Mouse (Mus musculus): ENCODE measurements around the gene Hcrt. TPM values are rescaled to one million over a fixed set of nuclear protein-coding genes. Genes with fewer than 3 reads are reported as not detected.

The Hcrt gene
- polyA plus RNA-seq, 1 experiment from 2014 or later = not detected

GRCm38 (mm10) chr11:100767871-100768270 is 5.1 kb upstream of the Hcrt start:
- Histone ChIP-seq H3K9ac (replicated peaks) (no peak overlapping the region), H3K4me1 (replicated peaks) (peaks cover 7% of the 10 kb centered on the region), H3K36me3 (no peaks in the 10 kb centered on the region), H3K9me3 (no peaks in the 10 kb centered on the region), H3K4me2 (no peak overlapping the region), H3K27ac (no peak overlapping the region), H3K27me3 (peaks cover 7% of the 10 kb centered on the region), H3K4me3 (replicated peaks) (no peak overlapping the region)
- ATAC-seq (ENCODE audit: insufficient number of reproducible peaks, insufficient read depth, low FRiP score, low TSS enrichment, low read depth) = no peak
- WGBS = 85% methylated on average over 5 of the region's 5 CpGs

- Histone ChIP-seq H3K27me3 (peaks cover 18% of the 10 kb centered on the region), H3K9ac (replicated peaks) (no peak overlapping the region), H3K4me3 (replicated peaks) (no peak overlapping the region), H3K27ac (no peak overlapping the region), H3K4me1 (replicated peaks) (peaks cover 10% of the 10 kb centered on the region), H3K9me3 (no peaks in the 10 kb centered on the region), H3K4me2 (no peak overlapping the region), H3K36me3 (no peaks in the 10 kb centered on the region)
- 80% methylated on average over 9 of the region's 9 CpGs for WGBS
- no peak for ATAC-seq (ENCODE audit: insufficient number of reproducible peaks, insufficient read depth, low FRiP score, low TSS enrichment, low read depth)
Measured at GRCm38 (mm10) chr11:100766726-100767125, 4.0 kb upstream of the Hcrt start.

DNA sequence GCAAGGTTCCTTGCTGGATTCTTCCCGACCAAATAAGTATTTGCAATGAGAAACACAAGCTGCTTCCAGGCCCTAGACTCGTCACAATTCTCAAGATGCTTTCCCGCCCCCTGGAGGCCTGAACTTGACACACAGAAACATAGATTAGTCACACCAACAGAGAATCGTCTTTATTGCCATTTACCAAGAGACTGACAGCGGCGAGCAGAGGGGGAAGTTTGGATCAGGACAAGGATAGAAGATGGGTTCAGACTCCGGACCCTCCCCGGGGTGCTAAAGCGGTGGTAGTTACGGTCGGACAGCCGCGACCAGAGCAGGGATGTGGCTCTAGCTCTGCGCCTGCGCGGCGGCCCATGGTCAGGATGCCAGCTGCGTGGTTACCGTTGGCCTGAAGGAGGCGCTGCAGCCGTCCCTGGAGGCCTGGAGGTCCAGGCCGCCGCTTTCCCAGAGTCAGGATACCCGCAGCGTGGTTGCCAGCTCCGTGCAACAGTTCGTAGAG is 1.1 kb downstream of the Hcrt start:
- under 1% methylated on average over 27 of the region's 27 CpGs for WGBS
- H3K27ac ChIP-seq = no peak overlapping the region

DNA sequence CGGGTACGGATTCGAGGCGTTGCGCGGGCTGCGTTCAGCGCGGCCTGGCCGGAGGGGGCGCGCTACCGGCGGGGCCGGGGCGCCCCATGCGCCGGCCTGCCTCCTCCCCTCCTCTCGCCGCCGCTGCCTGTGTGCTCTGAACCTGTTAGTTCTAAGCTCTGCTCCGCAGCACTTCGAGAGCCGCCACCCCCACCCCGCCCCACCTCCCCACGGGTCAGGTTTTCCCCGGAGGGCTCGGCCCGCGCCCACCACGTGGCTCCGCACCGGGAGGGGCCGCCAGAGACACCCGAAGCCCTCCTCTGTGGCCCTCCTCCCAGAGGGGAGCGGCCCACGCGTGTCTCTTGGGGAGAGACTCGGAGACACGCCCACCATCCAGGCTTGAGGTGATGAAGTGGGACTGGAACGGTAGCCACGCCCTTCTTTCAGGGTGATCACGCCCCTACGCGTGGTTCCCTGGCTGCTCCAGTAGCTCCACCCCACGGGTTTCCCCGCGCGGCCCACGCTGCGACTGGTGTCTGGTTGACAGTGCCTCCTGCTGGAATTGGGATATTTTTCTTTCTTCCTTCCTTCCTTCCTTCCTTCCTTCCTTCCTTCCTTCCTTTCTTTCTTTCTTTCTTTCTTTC is 3.0 kb downstream of the Hcrt start, which contains the start of gene Kcnh4:
Kcnh4 (minus strand) TSS at position 332 of the 623 bp plus-strand sequence.
- Histone ChIP-seq H3K27ac (no peak within 1 kb of the TSS), H3K36me3 (no peaks in the 10 kb centered on the region), H3K27me3 (peaks cover 74% of the 10 kb centered on the region), H3K4me1 (replicated peaks) (peaks cover 20% of the 10 kb centered on the region), H3K4me2 (peak within 1 kb of the TSS; percentile 55), H3K4me3 (replicated peaks) (peak within 1 kb of the TSS; percentile 26), H3K9me3 (no peaks in the 10 kb centered on the region), H3K9ac (replicated peaks) (no peak within 1 kb of the TSS)
- WGBS = under 1% methylated on average over 51 of the region's 51 CpGs
- no peak for ATAC-seq (ENCODE audit: insufficient number of reproducible peaks, insufficient read depth, low FRiP score, low TSS enrichment, low read depth)

More for the DNA sequence above, 1.1 kb downstream of the Hcrt start:
- peaks cover 20% of the 10 kb centered on the region for H3K4me1 ChIP-seq (replicated peaks)
- peak overlapping the region; percentile 71 for H3K4me2 ChIP-seq
- H3K4me3 ChIP-seq (replicated peaks) = peak overlapping the region; percentile 39
- no peak for ATAC-seq (ENCODE audit: insufficient number of reproducible peaks, insufficient read depth, low FRiP score, low TSS enrichment, low read depth)
- H3K36me3 ChIP-seq = no peaks in the 10 kb centered on the region
- H3K9me3 ChIP-seq = no peaks in the 10 kb centered on the region
- peaks cover 64% of the 10 kb centered on the region for H3K27me3 ChIP-seq
- peak overlapping the region; percentile 50; the same call in 1 of the 2 replicates for H3K9ac ChIP-seq (replicated peaks)

GRCm38 (mm10) chr11:100758707-100759610 is 3.8 kb downstream of the Hcrt start:
- no peak for ATAC-seq (ENCODE audit: insufficient number of reproducible peaks, insufficient read depth, low FRiP score, low TSS enrichment, low read depth)
- H3K9ac ChIP-seq (replicated peaks) = no peak overlapping the region
- H3K4me1 ChIP-seq (replicated peaks) = peaks cover 20% of the 10 kb centered on the region
- H3K27ac ChIP-seq = no peak overlapping the region
- peak overlapping the region; percentile 55 for H3K4me2 ChIP-seq
- H3K9me3 ChIP-seq = no peaks in the 10 kb centered on the region
- 2% methylated on average over 35 of the region's 35 CpGs for WGBS
- no peaks in the 10 kb centered on the region for H3K36me3 ChIP-seq
- peak overlapping the region; percentile 26 for H3K4me3 ChIP-seq (replicated peaks)
- H3K27me3 ChIP-seq = peaks cover 76% of the 10 kb centered on the region

- H3K4me1 ChIP-seq (replicated peaks) = peaks cover 20% of the 10 kb centered on the region
- peaks cover 78% of the 10 kb centered on the region for H3K27me3 ChIP-seq
- no peaks in the 10 kb centered on the region for H3K36me3 ChIP-seq
- H3K9me3 ChIP-seq = no peaks in the 10 kb centered on the region
- no peak overlapping the region for H3K27ac ChIP-seq
- no peak overlapping the region for H3K9ac ChIP-seq (replicated peaks)
- 87% methylated on average over 12 of the region's 12 CpGs for WGBS
- no peak overlapping the region for H3K4me2 ChIP-seq
- no peak for ATAC-seq (ENCODE audit: insufficient number of reproducible peaks, insufficient read depth, low FRiP score, low TSS enrichment, low read depth)
- H3K4me3 ChIP-seq (replicated peaks) = no peak overlapping the region
Measured at GRCm38 (mm10) chr11:100757566-100757965, 5.2 kb downstream of the Hcrt start.

DNA sequence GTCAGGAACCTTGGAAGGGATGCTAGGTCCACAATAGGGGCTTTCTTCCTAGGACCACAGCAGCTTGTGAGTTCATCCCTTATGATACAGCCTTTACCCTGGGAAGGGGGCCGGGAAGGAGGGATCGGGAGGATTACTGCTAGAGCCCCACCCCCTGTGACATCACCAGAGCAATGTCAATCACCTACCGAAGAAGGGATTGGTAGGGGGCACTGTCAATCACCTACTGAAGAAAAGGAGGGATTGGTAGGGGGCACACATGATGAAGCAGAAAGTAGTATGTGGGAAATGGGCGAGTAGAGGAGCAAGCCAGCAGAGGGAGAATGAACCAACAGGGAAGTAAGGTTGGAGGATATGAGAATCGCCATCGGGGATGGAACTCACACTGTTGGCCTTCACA is 6.3 kb downstream of the Hcrt start:
- Histone ChIP-seq H3K9ac (replicated peaks) (no peak overlapping the region), H3K36me3 (no peaks in the 10 kb centered on the region), H3K4me3 (replicated peaks) (no peak overlapping the region), H3K4me1 (replicated peaks) (peaks cover 14% of the 10 kb centered on the region), H3K27ac (no peak overlapping the region), H3K9me3 (no peaks in the 10 kb centered on the region), H3K27me3 (peaks cover 78% of the 10 kb centered on the region), H3K4me2 (no peak overlapping the region)
- ATAC-seq (ENCODE audit: insufficient number of reproducible peaks, insufficient read depth, low FRiP score, low TSS enrichment, low read depth) = no peak
- 62% methylated on average over 6 of the region's 6 CpGs for WGBS

- Histone ChIP-seq H3K9me3 (no peaks in the 10 kb centered on the region), H3K4me1 (replicated peaks) (peaks cover 7% of the 10 kb centered on the region), H3K9ac (replicated peaks) (no peak overlapping the region), H3K4me3 (replicated peaks) (no peak overlapping the region), H3K36me3 (no peaks in the 10 kb centered on the region), H3K4me2 (no peak overlapping the region), H3K27ac (no peak overlapping the region), H3K27me3 (peaks cover 74% of the 10 kb centered on the region)
- ATAC-seq (ENCODE audit: insufficient number of reproducible peaks, insufficient read depth, low FRiP score, low TSS enrichment, low read depth) = no peak
- 92% methylated on average over 3 of the region's 3 CpGs for WGBS
Measured at GRCm38 (mm10) chr11:100754693-100755057, 8.1 kb downstream of the Hcrt start.

DNA sequence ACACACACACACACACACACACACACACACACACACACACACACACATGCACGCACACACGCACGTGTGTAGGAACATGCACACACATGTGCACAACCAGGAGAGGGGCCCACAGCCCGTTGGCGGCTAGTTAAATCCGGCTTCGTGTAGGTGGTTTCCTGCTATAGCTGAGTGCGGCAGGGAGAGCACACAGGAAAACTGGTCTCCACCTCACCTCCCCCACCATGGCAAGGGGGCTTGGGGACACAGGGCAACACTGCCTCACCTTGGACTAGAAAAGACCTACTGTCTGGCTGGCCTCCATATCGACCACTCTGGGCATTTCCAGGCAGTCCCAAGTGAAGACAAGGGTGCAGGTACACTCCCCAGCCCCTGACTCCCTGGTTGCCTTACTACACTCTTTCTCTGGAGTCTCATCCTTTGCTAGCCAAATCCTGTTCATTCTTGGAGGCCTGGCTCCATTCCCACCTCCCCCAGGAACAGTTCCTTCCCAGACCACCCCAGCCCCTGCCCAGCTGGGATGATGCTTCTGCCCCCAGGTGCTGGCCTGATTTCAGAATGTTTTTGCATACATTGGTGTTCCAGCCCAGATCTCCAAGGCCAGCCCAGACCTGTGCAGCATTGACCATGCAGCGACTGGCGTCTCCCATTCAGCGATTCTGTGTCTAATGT is 8.6 kb downstream of the Hcrt start:
- Histone ChIP-seq H3K27me3 (peaks cover 74% of the 10 kb centered on the region), H3K4me3 (replicated peaks) (no peak overlapping the region), H3K9ac (replicated peaks) (no peak overlapping the region), H3K4me2 (no peak overlapping the region), H3K27ac (no peak overlapping the region), H3K4me1 (replicated peaks) (peaks cover 3% of the 10 kb centered on the region; the same call in 1 of the 2 replicates), H3K9me3 (no peaks in the 10 kb centered on the region), H3K36me3 (no peaks in the 10 kb centered on the region)
- ATAC-seq (ENCODE audit: insufficient number of reproducible peaks, insufficient read depth, low FRiP score, low TSS enrichment, low read depth) = no peak
- WGBS = 81% methylated on average over 12 of the region's 12 CpGs

- H3K9ac ChIP-seq (replicated peaks) = no peak overlapping the region
- WGBS = 24% methylated on average over 10 of the region's 10 CpGs
- no peaks in the 10 kb centered on the region for H3K36me3 ChIP-seq
- peaks cover 73% of the 10 kb centered on the region for H3K27me3 ChIP-seq
- H3K4me2 ChIP-seq = no peak overlapping the region
- H3K9me3 ChIP-seq = no peaks in the 10 kb centered on the region
- no peaks in the 10 kb centered on the region for H3K4me1 ChIP-seq (replicated peaks)
- H3K27ac ChIP-seq = no peak overlapping the region
- ATAC-seq (ENCODE audit: insufficient number of reproducible peaks, insufficient read depth, low FRiP score, low TSS enrichment, low read depth) = no peak
- no peak overlapping the region for H3K4me3 ChIP-seq (replicated peaks)
Measured at GRCm38 (mm10) chr11:100752294-100752693, 10.4 kb downstream of the Hcrt start.

DNA sequence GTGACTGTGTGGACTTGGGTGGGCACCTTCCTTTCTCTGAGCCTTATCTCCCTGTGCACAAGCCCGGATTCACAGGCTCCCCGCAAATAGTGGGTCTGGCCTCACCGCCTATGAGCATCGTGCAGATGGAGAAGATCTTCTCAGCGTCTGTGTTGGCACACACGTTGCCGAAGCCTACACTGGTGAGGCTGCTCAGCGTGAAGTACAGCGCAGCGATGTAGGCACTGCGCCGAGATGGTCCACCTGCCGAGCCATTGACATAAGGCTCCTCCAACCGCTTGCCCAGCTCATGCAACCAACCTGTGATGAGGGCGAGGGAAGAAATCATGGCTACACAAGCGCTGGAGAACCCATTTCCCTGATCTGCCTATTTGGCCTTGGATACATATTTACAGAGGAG is 12.6 kb downstream of the Hcrt start:
- Histone ChIP-seq H3K4me2 (no peak overlapping the region), H3K9me3 (no peaks in the 10 kb centered on the region), H3K4me1 (replicated peaks) (no peaks in the 10 kb centered on the region), H3K27ac (no peak overlapping the region), H3K9ac (replicated peaks) (no peak overlapping the region), H3K4me3 (replicated peaks) (no peak overlapping the region), H3K27me3 (peaks cover 80% of the 10 kb centered on the region), H3K36me3 (no peaks in the 10 kb centered on the region)
- 89% methylated on average over 16 of the region's 16 CpGs for WGBS
- ATAC-seq (ENCODE audit: insufficient number of reproducible peaks, insufficient read depth, low FRiP score, low TSS enrichment, low read depth) = no peak

Measured in limb, embryonic 12.5 days (tissue).